Comparison of ENCODE assay signal across 30 mouse cellular contexts in the genomic region with DNA sequence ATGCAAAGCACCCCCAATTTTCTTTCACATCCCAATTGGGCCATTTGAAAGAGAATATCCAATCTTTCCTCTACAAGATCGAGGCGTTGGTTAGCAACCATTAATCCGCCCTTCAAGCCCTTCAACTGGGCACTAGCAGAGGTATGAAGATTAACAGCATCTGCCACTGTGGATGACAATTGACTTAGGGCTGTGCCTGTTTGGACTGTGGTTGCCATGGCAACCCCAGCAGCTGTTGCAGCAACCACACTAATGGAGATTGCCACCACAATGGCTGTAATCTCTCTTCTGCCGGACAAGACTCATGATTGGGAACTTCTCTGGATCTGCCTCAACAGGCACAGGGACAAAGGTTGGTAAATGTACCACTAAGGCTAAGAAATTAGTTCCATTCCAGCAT. TPM values are rescaled to one million over a fixed set of nuclear protein-coding genes. Genes with fewer than 3 reads are reported as not detected.
DNase-seq lines count a peak whose midpoint lies in the region; ATAC-seq lines count a peak whose summit lies in the region.
"Had no signal": no experiment of that assay in that cellular context is flagged by ENCODE, and none has a peak within 500 bp of the region (broad histone marks: within the 10 kb centered on the region; RNA-seq: fewer than 3 reads in every experiment).

No protein-coding gene starts in this region.

- no peak overlapping the region for H3K9ac ChIP-seq in neural tube, embryonic 11.5 days (ENCODE audit: low read length)
- H3K9ac ChIP-seq in midbrain, embryonic 14.5 days (replicated peaks; ENCODE audit: low read length), result no peak overlapping the region
- H3K9ac ChIP-seq: embryonic facial prominence, embryonic 13.5 days; forebrain, embryonic 13.5 days; heart, embryonic 13.5 days; hindbrain, embryonic 14.5 days; liver, embryonic 14.5 days; lung, embryonic 14.5 days; neural tube, embryonic 15.5 days had no signal

- no peak for ATAC-seq in neural tube, embryonic 11.5 days (ENCODE audit: insufficient read depth, low FRiP score, low TSS enrichment)
- no peak for ATAC-seq in midbrain, embryonic 14.5 days (ENCODE audit: low FRiP score, low TSS enrichment)
- ATAC-seq: forebrain, embryonic 13.5 days had no signal

- H3K4me2 ChIP-seq in neural tube, embryonic 11.5 days (ENCODE audit: low read depth), result no peak overlapping the region
- H3K4me2 ChIP-seq in midbrain, embryonic 14.5 days (ENCODE audit: low read length), result no peak overlapping the region
- H3K4me2 ChIP-seq: embryonic facial prominence, embryonic 13.5 days; forebrain, embryonic 13.5 days; heart, embryonic 13.5 days; hindbrain, embryonic 14.5 days; lung, embryonic 14.5 days; neural tube, embryonic 15.5 days had no signal

- no peaks in the 10 kb centered on the region for H3K9me3 ChIP-seq in neural tube, embryonic 11.5 days (ENCODE audit: control insufficient read depth, low read length)
- peaks cover 7% of the 10 kb centered on the region for H3K9me3 ChIP-seq in midbrain, embryonic 14.5 days (ENCODE audit: control insufficient read depth, low read length)

- peak; percentile 45 for DNase-seq in neural tube, embryonic 11.5 days (ENCODE audit: low spot score)
- DNase-seq in neural tube, embryonic 10.5 days (ENCODE audit: extremely low spot score, low spot score), result no peak
- DNase-seq in embryo, embryonic 11 days, result peak; percentile 10
- peak; percentile 69 for DNase-seq in midbrain, embryonic 14.5 days
- peak; percentile 19 for DNase-seq in retina, postnatal 7 days (ENCODE audit: low read depth, low spot score)
- DNase-seq in lung, postnatal 10 days, result no peak
- no peak for DNase-seq in kidney, postnatal 36 days
- DNase-seq in left cerebral cortex, adult 11 months (ENCODE audit: low spot score), result no peak
- DNase-seq: adrenal gland, postnatal 25 days; cerebellum, adult 9-10 months; gastrocnemius, postnatal 10 days; heart, adult 18-20 months; heart, postnatal 14 days; kidney, adult 8-10 months; kidney, postnatal 14 days; lung, embryonic 14.5 days; lung, postnatal 36 days; right cerebral cortex, postnatal 14 days; spleen, adult 18-20 months; thymus, postnatal 14 days had no signal

- no peak overlapping the region for H3K27ac ChIP-seq in neural tube, embryonic 11.5 days (ENCODE audit: low read depth, low read length)
- no peak overlapping the region for H3K27ac ChIP-seq in midbrain, embryonic 14.5 days (replicated peaks; ENCODE audit: low read depth, low read length)
- H3K27ac ChIP-seq: embryonic facial prominence, embryonic 13.5 days; forebrain, embryonic 13.5 days; heart, embryonic 13.5 days; hindbrain, embryonic 14.5 days; left cerebral cortex, adult 2 months; liver, embryonic 14.5 days; neural tube, embryonic 15.5 days had no signal

- no peaks in the 10 kb centered on the region for H3K36me3 ChIP-seq in neural tube, embryonic 11.5 days (ENCODE audit: control insufficient read depth, insufficient read depth, low read length)
- H3K36me3 ChIP-seq in midbrain, embryonic 14.5 days (ENCODE audit: control insufficient read depth, insufficient read depth, low read length), result no peaks in the 10 kb centered on the region
- H3K36me3 ChIP-seq: embryonic facial prominence, embryonic 13.5 days; heart, embryonic 13.5 days had no signal

- no peak overlapping the region for H3K4me3 ChIP-seq in neural tube, embryonic 11.5 days (ENCODE audit: low read depth, low read length)
- no peak overlapping the region for H3K4me3 ChIP-seq in midbrain, embryonic 14.5 days (replicated peaks; ENCODE audit: low read depth, low read length)
- H3K4me3 ChIP-seq: embryonic facial prominence, embryonic 13.5 days; erythroblast, embryonic 14.5 days; forebrain, embryonic 13.5 days; heart, embryonic 13.5 days; left cerebral cortex, adult 2 months; megakaryocyte, embryonic 14.5 days; neural tube, embryonic 15.5 days had no signal

- 90% methylated on average over 4 of the region's 4 CpGs for WGBS in neural tube, embryonic 11.5 days
- WGBS in midbrain, embryonic 14.5 days, result 44% methylated on average over 4 of the region's 4 CpGs

- no peaks in the 10 kb centered on the region for H3K4me1 ChIP-seq in neural tube, embryonic 11.5 days (ENCODE audit: control insufficient read depth, insufficient read depth, low read length)
- no peaks in the 10 kb centered on the region for H3K4me1 ChIP-seq in midbrain, embryonic 14.5 days (ENCODE audit: control insufficient read depth, insufficient read depth, low read length)
- H3K4me1 ChIP-seq: embryonic facial prominence, embryonic 13.5 days; forebrain, embryonic 13.5 days; heart, embryonic 13.5 days; megakaryocyte, embryonic 14.5 days; neural tube, embryonic 15.5 days had no signal

- no peaks in the 10 kb centered on the region for H3K27me3 ChIP-seq in neural tube, embryonic 11.5 days (ENCODE audit: control insufficient read depth, insufficient read depth, low read length)
- H3K27me3 ChIP-seq in midbrain, embryonic 14.5 days (ENCODE audit: control insufficient read depth, insufficient read depth, low read length), result no peaks in the 10 kb centered on the region
- H3K27me3 ChIP-seq: embryonic facial prominence, embryonic 13.5 days; forebrain, embryonic 13.5 days; heart, embryonic 13.5 days; megakaryocyte, embryonic 14.5 days; neural tube, embryonic 15.5 days had no signal

RNA-seq across cellular contexts. Expression of a gene that starts 12.1 kb away (rescaled TPM):
- polyA plus RNA-seq in neural tube, embryonic 11.5 days (2014; fragmentation: Nextera tagmentation; extraction: Ambion mirVana), result 68.4 and 71.5 TPM in 2 replicates
- 37.6 and 41.4 TPM in 2 replicates for polyA plus RNA-seq in midbrain, embryonic 14.5 days (2014; fragmentation: Nextera tagmentation; extraction: Ambion mirVana)

RNA-seq across cellular contexts. Expression of a gene that starts 34.9 kb away (rescaled TPM):
- polyA plus RNA-seq in neural tube, embryonic 11.5 days (2014; fragmentation: Nextera tagmentation; extraction: Ambion mirVana), result 199 TPM in 2 replicates
- 456 and 786 TPM in 2 replicates for polyA plus RNA-seq in midbrain, embryonic 14.5 days (2014; fragmentation: Nextera tagmentation; extraction: Ambion mirVana)
- polyA plus RNA-seq: erythroblast, embryonic 14.5 days had no signal

RNA-seq across cellular contexts. Expression of a gene that starts 47.5 kb away (rescaled TPM):
- 1.5 and 2.2 TPM in 2 replicates for polyA plus RNA-seq in neural tube, embryonic 11.5 days (2014; fragmentation: Nextera tagmentation; extraction: Ambion mirVana)
- polyA plus RNA-seq in midbrain, embryonic 14.5 days (2014; fragmentation: Nextera tagmentation; extraction: Ambion mirVana), result 3.2 and 4.8 TPM in 2 replicates
- polyA plus RNA-seq: C2C12 had no signal

Comparison
In these comparisons a context has a peak if more than half of its experiments do, and no peak if none do; other contexts are left out.
1. DNase-seq: peak in neural tube, embryonic 11.5 days (single experiment), embryo, embryonic 11 days (single experiment), midbrain, embryonic 14.5 days (single experiment) and retina, postnatal 7 days (single experiment); none in neural tube, embryonic 10.5 days (single experiment), lung, postnatal 10 days (single experiment), kidney, postnatal 36 days (0 of 2) and left cerebral cortex, adult 11 months (single experiment).